Mouse (Mus musculus): ENCODE measurements around the gene Slamf6.

Slamf6 gene

DNA sequence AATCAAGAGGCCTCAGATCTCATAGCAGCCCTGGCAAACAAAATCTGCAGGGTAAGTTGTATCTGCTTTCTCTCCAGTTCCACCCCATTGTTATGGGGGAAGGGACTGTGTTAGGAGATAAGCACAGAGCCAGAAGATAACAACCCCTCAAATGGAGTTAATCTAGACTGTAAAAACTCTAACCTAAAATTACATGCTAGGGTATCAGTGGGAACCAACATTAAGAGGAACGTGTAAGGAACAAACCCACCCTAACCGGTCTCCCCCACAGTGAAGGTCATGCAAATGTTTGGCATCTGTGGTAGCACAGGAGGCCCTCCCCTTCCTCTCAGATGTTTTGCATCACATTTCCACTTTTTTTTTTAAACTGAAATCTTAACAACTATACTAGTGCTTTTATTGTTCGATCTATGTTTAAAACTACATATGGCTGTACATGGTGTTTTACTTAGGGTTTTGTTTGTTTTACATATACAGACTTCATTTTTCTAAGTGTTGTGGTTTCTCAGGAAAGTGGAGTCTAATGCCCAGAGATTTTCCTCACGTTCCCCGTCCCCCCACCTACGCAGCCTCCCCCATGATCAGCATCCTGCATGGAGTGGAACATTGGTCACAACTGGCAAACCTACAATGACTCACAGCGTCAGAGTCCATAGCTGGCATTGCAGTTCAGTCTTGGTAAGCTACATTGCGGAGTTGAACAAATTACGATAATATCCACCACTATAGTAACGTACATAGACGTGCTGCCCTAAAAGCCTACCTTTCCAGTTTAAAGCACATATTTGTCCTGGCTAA, 77.8 kb downstream of the Slamf6 start:
- peak; percentile 57 for DNase-seq (ENCODE audit: extremely low read depth, low read depth)

DNA sequence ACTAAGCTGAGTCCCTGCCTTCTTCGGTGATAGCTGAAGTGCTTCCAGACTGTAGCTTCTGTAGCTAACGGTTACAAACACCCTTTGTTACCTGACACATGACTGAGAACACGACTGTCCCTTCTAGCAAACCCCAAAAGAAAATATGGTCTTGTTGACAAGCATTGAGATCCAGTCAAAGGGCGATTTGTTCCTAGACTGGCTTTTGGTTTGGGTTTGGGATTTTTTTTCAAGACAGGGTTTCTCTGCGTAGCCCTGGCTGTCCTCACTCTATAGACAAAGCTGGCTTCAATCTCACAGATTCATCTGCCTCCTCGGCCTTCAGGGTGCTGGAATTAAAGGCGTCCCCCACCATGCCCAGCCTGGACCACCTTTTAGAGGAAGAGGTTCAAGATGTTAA, 79.4 kb downstream of the Slamf6 start:
- no peak for DNase-seq (ENCODE audit: extremely low read depth, low read depth)

GRCm38 (mm10) chr1:171998820-171999597, 81.7 kb downstream of the Slamf6 start:
- DNase-seq (ENCODE audit: extremely low read depth, low read depth), result no peak

GRCm38 (mm10) chr1:172000641-172001040, 83.3 kb downstream of the Slamf6 start:
- peak; percentile 39 for DNase-seq (ENCODE audit: extremely low read depth, low read depth)

- no peak for DNase-seq (ENCODE audit: extremely low read depth, low read depth)
These were observed 84.3 kb downstream of the Slamf6 start for GRCm38 (mm10) chr1:172001665-172002064.
